In the genomic region with DNA sequence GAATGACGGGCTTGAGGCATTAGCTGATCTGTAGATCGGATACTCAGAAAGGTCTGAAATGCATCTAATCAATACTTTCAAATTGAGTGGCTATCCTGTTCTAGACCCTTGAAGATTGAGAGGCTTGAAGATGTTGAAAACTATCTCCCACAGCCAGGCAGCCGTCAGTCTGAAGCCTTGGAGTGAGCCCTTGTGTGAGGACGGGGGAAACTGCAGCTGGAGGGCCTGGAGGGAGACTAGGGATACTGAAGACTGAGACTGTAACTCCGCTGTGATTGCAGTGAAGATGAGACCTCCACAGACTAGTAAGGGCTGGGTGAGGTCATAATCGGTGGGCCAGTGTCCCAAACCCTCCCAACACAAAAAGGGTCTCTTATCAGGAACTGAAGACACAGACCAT, we compare ENCODE assay signal across 3 mouse cellular contexts. TPM values are rescaled to one million over a fixed set of nuclear protein-coding genes. Genes with fewer than 3 reads are reported as not detected.
"Had no signal": no experiment of that assay in that cellular context is flagged by ENCODE, and none has a peak within 500 bp of the region (broad histone marks: within the 10 kb centered on the region; RNA-seq: fewer than 3 reads in every experiment).

No protein-coding gene starts in this region.

RNA-seq across cellular contexts. Expression of gene Gm49721, which starts 16.4 kb away (rescaled TPM):
- polyA plus RNA-seq: kidney, embryonic 14.5 days; liver, embryonic 16.5 days; myocyte had no signal
